Mouse (Mus musculus) C2C12 (cell line): Measurements from ENCODE around the gene Nprl3.

Experiments used
- CTCF ChIP-seq: IDR thresholded peaks from one replicate; pipeline ENCODE4 v1.5.1; 2011; ENCODE audit not compliant: control insufficient read depth, insufficient read depth, insufficient read length
- FOSL1 ChIP-seq: IDR thresholded peaks from one replicate; pipeline ENCODE4 v1.8.0; 2011; ENCODE audit warnings: mild to moderate bottlenecking, low read length; ENCODE audit not compliant: poor library complexity, insufficient read depth, severe bottlenecking
- MAX ChIP-seq: IDR thresholded peaks from one replicate; pipeline ENCODE4 v1.6.1; 2011; ENCODE audit warnings: mild to moderate bottlenecking, control low read depth
- MYOD1 ChIP-seq: IDR thresholded peaks from one replicate; pipeline ENCODE4 v1.6.1; 2011; ENCODE audit warnings: low read depth; ENCODE audit not compliant: control insufficient read depth, insufficient read length
- MYOG ChIP-seq: IDR thresholded peaks from one replicate; pipeline ENCODE4 v1.6.1; 2011; ENCODE audit not compliant: control insufficient read depth, insufficient read length; ENCODE audit errors: extremely low read depth
- USF1 ChIP-seq: IDR thresholded peaks from one replicate; pipeline ENCODE4 v1.6.1; 2011; ENCODE audit warnings: low read depth, mild to moderate bottlenecking, control low read depth, moderate library complexity

GRCm38 (mm10) chr11:32265117-32265738 lies 2.3 kb downstream of the Nprl3 start:
- TF ChIP-seq CTCF, result no peak
- TF ChIP-seq USF1, result peak; percentile 14
- no peak for TF ChIP-seq MYOG
- TF ChIP-seq FOSL1, result peak; percentile 38
- no peak for TF ChIP-seq MYOD1
- TF ChIP-seq MAX, result no peak
